Mouse (Mus musculus) heart, postnatal 10 days (tissue): ENCODE measurements around the gene Klhdc8a. TPM values are rescaled to one million over a fixed set of nuclear protein-coding genes. Genes with fewer than 3 reads are reported as not detected.
"Not testable (repeated sequence)": the region's sequence is repeated elsewhere in the genome, so short reads cannot be mapped to it uniquely, and the experiment has no call there.

ENCODE experiments used
- DNase-seq, 2 experiments: peaks; one replicate each; pipeline ENCODE4 v3.0.0; 2021
- intact Hi-C: fragments of 180-260 bp; cut with DNase I; formaldehyde crosslinking; loops from one replicate; pipeline ENCODE4 v1.15.1; 2025
- total RNA-seq, 2 experiments: library from RNA; stranded (reverse); gene quantifications; 2 replicates each; pipeline ENCODE4 v1.2.3; 2021

The Klhdc8a gene
- total RNA-seq, 2 experiments from 2014 or later, result 17.7 to 27.5 TPM

DNA sequence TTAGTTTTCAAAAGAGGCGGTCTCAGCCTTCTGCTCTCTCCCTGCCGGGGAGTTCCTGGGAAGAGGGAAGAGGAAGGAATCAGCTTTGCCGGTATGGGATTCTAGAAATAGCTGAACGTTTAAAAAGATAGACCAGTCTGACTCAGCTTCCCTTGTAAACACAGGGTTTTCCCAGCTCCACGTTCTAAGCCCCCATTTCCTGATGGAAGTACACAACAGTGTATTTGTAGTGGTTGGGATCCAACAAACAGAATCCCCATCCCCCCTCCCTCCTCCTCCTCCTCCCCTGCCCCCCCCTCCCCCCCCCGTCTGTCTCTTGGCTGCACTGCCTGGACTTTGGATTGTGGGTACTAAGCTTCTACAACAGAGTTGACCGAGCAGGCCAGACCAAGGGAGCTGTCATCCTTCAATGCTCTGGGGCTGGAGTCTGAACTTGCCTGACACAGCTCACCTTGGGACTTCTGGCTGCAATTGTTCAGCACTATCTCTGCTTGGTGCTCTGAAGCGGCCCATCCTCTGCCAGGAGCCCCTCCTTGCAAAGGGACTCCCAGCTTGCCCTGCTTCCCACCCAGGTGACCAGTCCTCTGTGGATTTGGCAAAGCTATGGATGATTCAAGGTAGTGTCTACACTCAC lies 39.7 kb downstream of the Klhdc8a start:
- DNase-seq, result no peak
- intact Hi-C loops, result no loop called here

DNA sequence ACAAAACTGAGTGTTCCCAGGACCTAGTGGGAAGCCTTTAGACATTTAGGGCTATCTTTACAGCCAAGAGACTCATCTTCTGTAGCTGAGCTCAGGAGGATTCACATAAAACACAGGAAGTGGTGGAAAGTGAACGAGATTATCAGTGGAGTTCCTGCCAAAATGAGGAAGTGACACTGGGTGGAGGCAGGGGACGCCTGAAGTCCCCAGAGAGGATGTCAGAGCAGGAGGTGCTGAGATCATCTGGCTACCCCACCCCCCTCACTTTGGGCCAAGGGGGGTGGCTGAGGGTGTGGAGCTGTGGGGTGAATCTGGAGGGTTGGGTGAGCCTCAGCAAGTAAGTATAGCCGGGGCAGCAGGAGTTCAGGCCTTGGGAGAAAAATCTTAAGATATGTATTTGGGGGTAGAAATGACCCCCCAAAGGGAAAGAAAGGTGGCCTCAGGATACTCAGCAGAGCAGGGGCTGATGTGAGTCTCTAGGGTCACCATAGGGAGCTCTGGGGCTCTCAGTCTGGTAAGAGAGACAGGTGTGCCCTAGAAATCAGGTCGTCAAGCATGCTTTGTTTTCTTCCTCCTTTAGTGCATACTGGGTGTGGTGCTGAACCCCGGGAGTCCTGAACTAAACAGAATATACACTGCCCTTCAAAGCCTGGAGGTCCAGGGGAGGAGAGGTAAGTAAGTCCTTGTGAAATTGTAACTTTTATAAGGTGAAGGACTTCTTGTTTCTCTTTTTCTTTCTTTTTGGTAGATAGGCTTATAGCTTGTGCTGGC lies 43.5 kb downstream of the Klhdc8a start:
- peak; percentile 77 to 79 for DNase-seq
- intact Hi-C loops, result no loop called here

DNA sequence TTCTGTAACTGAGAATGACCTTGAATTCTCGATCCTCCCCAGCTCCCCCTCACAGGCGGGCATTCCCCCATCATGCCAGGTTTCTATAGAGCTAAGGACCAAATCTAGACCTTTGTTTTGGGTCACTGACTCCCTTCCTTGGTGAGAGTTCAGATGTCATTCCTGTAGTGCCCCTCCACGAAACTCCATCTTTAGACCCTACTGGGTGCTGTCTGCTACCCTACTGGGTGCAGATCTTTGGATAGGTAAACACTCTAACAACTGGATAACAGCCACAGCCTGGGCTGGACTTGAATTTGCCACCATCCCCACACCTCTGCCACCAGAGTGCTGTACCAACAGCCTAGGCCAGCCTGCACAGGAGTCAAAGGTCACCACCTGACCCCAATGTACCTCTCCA lies 44.1 kb downstream of the Klhdc8a start:
- DNase-seq, result no peak
- intact Hi-C loops, result no loop called here

DNA sequence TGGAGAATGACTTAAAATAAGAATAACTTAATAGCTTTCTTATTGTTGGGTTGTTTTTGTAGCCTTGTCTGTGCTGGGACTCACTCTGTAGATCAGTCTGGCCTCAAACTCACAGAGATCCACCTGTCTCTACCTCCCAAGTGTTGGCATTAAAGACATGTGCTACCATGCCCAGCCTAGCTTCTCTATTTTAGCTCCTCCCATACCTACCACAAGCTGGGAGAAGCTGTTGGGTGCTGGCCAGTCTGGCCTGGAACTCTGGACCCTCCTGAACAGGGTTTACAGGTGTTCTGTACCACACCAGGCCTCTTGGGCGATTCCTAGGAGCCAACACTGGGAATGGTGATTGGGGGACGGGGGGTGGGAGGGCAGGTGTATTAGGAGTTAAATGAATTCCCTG lies 44.8 kb downstream of the Klhdc8a start:
- DNase-seq, result no peak
- intact Hi-C loops, result no loop called here

DNA sequence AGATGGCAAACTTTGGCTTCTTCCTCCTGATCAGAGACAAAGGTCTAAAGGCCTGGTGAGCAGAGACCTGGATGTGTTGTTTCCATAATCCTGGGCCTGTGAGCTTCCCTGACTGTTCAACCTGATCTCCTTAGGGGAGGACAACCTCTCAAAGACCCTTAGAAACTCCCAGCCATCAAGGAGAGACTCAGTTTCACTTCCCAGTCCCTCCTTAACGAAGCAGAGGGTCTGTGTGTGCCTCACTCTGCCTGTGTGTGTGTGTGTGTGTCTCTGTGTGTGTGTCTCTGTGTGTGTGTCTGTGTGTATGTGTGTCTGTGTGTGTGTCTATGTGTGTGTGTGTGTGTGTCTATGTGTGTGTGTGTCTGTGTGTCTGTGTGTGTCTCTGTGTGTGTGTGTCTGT lies 45.2 kb downstream of the Klhdc8a start:
- intact Hi-C loops, result no loop called here
- no peak for DNase-seq

DNA sequence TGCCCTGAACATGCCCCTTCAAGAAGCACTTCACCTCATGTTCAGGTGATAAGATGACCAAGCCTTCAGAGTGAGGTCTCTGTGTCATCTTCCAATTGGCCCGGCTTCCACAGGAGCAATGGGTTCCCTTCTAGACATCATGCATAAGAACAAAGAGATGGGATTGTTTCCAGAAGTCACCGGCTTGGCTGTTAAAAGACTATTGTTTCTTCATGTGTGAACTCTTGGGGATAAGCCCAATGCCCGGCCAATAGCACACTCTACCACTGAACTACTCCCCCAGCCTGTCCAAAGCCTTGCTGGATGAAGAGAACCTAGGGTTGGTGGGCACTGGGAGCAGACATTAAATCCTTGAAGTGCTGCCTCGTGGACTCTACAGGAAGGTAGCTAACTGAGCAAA lies 47.1 kb downstream of the Klhdc8a start:
- peak in 1 of 2 experiments; percentile 49 for DNase-seq
- intact Hi-C loops, result no loop called here

DNA sequence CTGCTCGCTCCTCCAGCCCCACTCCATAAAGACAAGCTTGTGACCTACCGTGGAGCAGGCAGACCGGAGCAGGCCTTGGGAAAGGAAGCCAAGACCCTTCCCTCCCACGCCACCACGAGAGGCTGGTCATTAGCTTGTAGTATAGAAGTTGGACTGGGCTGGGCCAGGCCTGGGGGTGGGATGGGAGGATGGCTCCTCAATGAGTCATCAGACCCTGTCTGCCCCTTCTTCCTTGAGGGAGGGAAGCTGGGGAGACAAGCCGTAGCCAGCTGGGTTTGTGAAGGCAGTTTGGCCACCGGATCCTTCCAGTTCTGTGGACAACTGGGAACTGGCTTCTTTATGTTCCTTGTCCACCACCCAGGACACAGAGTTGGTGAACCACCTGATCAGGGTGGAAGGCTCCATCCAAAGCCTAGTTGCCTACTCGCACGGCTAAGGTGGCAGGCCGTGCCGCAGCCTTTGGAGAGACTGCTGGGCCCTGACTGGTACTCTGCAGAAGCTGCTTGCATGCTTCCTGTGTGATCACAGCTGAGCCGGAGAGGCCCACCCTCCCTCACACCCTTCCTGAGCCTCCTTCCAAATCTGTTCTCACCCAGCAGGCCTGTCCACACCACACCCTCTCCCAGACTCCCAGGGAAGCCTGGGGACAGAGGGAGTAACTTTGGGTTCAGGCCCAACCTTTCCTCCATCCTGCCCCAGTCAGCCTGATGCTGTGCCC lies 47.9 kb downstream of the Klhdc8a start:
- intact Hi-C loops, result no loop called here
- DNase-seq, result peak; percentile 79

DNA sequence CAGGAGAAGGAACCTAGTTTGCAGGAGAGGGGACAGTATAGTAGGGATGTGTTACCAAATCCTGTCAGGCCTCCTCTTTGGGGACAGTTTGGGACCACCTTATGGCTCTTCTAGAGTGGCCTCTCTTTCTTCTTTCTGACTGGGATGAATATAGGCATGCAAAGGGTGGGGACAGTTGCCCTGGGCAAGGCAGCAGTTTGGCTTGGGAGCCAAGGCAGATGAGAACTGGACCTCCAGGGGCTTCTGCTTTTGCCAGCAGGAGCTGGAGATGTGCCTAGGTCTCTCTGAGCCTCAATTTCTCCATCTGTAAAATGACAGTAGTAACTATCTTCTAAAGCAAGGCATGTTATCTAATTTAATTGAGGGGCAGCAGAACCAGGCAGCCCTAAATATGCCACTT lies 48.5 kb downstream of the Klhdc8a start:
- intact Hi-C loops, result no loop called here
- no peak for DNase-seq

DNA sequence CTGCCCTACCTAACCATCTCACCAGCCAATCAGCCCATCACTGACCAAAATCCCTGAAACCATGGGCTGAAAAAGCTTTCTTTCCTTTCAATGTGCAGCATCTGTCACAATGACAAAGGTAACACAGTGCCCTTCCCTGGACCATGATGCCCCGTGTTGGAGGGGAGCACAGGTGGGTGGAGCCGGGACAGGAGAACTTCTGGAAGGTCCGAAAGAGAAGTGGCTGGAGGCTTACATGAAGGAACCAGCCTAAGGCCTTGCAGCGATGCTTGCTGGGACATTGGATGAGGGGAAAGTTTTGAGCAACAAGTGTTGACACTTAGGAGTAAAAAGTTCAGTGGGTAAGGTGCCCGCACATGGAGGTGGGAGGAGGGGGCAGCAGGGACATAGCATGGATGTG lies 50.0 kb downstream of the Klhdc8a start:
- intact Hi-C loops, result no loop called here
- no peak for DNase-seq

DNA sequence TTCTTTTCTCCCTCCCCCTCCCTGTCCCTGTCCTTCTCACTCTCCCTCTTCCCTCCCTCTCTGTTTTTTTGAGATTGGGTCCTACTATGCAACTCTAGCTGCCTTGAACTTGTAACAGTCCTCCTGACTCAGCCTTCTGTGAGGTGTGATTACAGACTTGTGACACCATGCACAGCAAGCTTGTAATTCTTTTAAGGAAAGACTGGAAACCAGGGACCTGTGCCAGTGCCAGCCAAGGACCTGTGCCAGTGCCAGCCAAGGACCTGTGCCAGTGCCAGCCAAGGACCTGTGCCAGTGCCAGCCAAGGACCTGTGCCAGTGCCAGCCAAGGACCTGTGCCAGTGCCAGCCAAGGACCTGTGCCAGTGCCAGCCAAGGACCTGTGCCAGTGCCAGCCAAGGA lies 50.6 kb downstream of the Klhdc8a start:
- intact Hi-C loops, DNase-seq: not testable (repeated sequence)

DNA sequence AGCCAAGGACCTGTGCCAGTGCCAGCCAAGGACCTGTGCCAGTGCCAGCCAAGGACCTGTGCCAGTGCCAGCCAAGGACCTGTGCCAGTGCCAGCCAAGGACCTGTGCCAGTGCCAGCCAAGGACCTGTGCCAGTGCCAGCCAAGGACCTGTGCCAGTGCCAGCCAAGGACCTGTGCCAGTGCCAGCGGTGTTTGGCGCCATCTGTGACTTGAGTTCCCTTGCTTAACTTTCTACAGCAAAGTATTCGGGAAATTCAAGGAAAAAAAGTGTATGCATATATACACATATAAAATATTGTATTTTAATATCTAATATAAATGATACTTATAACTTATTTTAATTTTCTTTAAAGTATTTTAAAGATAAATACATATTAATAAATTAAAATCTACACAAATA lies 51.2 kb downstream of the Klhdc8a start:
- intact Hi-C loops, result not testable (repeated sequence)

DNA sequence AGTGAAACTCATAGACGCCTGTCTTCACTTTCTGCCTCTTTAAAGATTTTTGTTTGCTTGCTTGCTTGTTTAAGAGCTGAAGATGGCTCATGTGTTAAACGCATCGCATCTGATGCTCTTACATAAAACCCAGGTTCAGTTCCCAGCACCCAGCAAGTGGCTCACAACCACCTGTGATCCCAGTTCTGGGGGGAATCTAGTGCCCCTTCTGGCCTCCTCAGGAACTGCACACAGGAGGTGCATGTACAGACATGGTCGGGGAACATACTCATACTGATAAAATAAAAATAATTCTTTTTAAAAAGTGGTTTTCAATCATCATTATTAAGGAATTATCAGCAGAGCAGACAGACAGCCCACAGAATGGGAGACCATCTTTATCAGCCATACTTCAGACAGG lies 52.6 kb downstream of the Klhdc8a start:
- DNase-seq, result no peak
- intact Hi-C loops, result no loop called here

More for the DNA sequence above, 51.2 kb downstream of the Klhdc8a start:
- not testable (repeated sequence) for DNase-seq

DNA sequence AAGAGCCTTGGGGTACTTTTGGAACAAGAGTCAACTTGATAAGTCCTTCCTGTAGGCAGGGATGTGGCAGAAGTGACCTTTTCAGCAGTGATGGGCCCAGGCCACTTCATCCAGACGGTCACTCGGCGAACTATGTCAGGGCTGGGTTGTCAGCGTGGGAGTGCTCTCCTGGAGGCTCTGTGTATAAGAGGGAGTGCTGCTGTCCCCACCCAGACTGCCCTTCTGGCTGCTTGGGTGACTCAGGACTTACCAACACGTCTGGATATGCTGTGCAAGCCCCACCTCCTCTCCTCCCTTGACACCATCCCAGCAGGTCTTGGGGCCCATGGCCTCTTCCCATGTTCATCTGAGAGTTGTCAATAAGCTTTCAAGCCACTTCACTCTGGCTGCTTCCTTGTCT lies 55.0 kb downstream of the Klhdc8a start:
- intact Hi-C loops, result loop anchor here (2.0 kb wide), 1 partner anchor 19 kb away; no protein-coding TSS in a partner anchor

DNA sequence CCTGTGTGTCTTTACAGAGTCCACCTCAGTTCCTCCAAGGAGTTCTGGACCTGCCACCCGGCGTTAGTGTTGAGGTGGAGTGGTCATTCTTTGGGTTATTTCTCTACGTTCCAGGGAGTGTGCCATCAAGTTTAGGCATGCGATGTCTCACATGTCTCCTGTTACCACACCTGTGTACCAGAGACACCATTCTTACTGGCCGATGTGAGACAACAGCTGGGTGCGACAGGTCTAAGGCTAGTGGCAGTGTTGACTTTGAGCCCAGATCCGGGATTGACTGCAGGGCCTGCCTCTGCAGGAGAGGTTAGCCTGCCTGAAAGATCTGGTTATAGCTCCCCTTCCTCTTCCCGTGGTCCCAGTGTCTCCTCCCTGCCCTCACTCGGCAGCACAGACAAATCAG lies 55.8 kb downstream of the Klhdc8a start:
- intact Hi-C loops, result no loop called here
- no peak for DNase-seq

More for the DNA sequence above, 55.0 kb downstream of the Klhdc8a start:
- DNase-seq, result peak; percentile 32 to 43

DNA sequence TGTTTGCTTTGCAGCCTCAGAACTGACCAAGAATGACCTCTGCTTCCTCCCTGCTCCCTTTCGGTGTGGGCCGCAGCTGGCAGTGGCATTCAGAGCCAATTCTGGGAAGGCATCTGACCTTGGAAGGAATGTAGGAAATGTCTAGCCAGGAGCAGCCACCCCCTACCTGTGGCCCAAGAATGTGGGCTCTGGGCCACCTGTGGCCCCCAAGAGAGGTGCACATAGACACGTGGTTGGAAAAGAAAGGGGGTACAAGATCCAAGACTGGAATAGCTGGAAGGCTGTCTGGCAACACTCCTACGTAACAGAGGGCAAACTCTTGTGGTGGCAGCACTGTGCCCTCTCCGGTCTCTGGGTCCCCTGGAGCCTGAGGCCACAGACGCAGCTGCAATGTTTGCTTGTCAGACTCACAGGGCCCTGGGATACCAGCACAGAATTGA lies 56.8 kb downstream of the Klhdc8a start:
- DNase-seq, result peak; percentile 63 to 70

DNA sequence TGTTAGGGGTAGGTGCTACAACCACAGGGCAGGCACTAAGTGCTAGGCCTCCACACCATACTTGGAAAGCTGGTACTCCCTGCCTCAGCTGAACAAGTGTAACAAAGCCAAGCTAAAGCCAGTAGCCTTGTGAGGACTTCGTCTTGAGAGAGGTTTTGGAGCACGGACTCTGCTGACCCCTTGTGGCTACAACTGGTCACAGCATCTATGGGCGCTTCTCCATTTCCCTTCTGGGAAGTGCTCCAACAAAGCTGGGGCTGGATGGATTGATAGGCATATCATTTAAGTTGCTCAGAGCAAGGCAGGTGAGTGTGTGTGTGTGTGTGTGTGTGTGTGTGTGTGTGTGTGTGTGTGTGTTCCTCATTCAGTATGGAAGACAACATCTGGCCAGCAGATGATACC lies 57.4 kb downstream of the Klhdc8a start:
- intact Hi-C loops, result loop anchor here (1.0 to 5.0 kb wide), 3 partner anchors 44 to 195 kb away; no protein-coding TSS in a partner anchor
- peak; percentile 94 to 95 for DNase-seq

More for the DNA sequence above, 56.8 kb downstream of the Klhdc8a start:
- intact Hi-C loops, result loop anchor here (1.0 to 5.0 kb wide), 2 partner anchors 43 to 118 kb away; no protein-coding TSS in a partner anchor

DNA sequence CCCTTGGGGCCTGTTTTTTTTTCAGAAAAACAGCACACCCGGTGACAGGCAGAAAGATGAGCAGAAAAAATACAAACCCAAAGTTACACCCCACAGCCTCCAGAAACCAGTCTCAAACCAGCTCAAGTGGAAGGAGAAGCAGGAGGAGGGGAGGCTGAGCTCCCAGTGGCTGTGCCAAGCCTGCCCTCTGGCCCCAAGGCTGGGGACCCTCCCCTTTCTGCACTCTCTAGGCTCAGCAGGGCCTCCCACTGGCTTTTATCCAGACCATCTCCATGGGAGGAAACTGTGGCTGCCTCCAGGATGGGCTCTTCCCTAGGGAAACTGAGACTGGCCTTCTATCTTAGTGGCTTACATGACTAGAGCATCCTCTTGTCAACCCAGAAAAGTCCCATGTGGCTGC lies 58.4 kb downstream of the Klhdc8a start:
- intact Hi-C loops, result loop anchor here (2.0 to 5.0 kb wide), 2 partner anchors 120 to 196 kb away; no protein-coding TSS in a partner anchor
- no peak for DNase-seq
